Mouse (Mus musculus) forebrain, embryonic 16.5 days (tissue): ENCODE data around the gene Sgip1. TPM values are rescaled to one million over a fixed set of nuclear protein-coding genes. Genes with fewer than 3 reads are reported as not detected.

Source experiments
- ATAC-seq: fragments of 200-750 bp; cut with Nextera tagmentation; 2 replicates; pipeline ENCODE4 v1.8.0; 2017; ENCODE audit warnings: mild to moderate bottlenecking, moderate library complexity
- H3K27ac ChIP-seq: fragments of 300-500 bp; sonication (generic); 2 replicates; pipeline ENCODE4 v1.5.1; 2014; ENCODE audit warnings: low read length, control low read depth
- H3K27me3 ChIP-seq: fragments of 300-500 bp; sonication (generic); replicated peaks from 2 replicates; pipeline ENCODE4 v1.6.1; 2014; ENCODE audit warnings: low read length; ENCODE audit not compliant: control insufficient read depth, insufficient read depth
- H3K36me3 ChIP-seq: fragments of 300-500 bp; sonication (generic); 2 replicates; pipeline ENCODE4 v1.6.1; 2014; ENCODE audit not compliant: control insufficient read depth, insufficient read depth
- H3K4me1 ChIP-seq: fragments of 300-500 bp; sonication (generic); replicated peaks from 2 replicates; pipeline ENCODE4 v1.6.1; 2014; ENCODE audit warnings: low read length; ENCODE audit not compliant: control insufficient read depth, insufficient read depth
- H3K4me2 ChIP-seq: fragments of 300-500 bp; sonication (generic); 2 replicates; pipeline ENCODE4 v1.6.1; 2014; ENCODE audit warnings: mild to moderate bottlenecking, low read length, control low read depth
- H3K4me3 ChIP-seq: fragments of 300-500 bp; sonication (generic); replicated peaks from 2 replicates; pipeline ENCODE4 v1.5.1; 2014; ENCODE audit warnings: mild to moderate bottlenecking, low read length, control low read depth
- H3K9ac ChIP-seq: fragments of 300-500 bp; sonication (generic); replicated peaks from 2 replicates; pipeline ENCODE4 v1.6.1; 2014; ENCODE audit warnings: low read depth, low read length, control low read depth
- H3K9me3 ChIP-seq: fragments of 300-500 bp; sonication (generic); 2 replicates; pipeline ENCODE4 v1.6.1; 2016; ENCODE audit warnings: low read length; ENCODE audit not compliant: control insufficient read depth
- WGBS: fragments of 180-500 bp; shearing (Covaris S2); extraction: QIAGEN DNeasy Blood & Tissue Kit; methylation state at CpG from one replicate; pipeline ENCODE4 v1.1.7; 2014; 5-methylcytosine and 5-hydroxymethylcytosine counted together
- polyA plus RNA-seq: library from polyadenylated mRNA; unstranded; fragments of >200 nt; fragmentation: Nextera tagmentation; extraction: Ambion mirVana; gene quantifications from 2 replicates; pipeline ENCODE4 v1.2.1, GENCODE M21; 2015

The Sgip1 gene
- 50.7 and 69.4 TPM in 2 replicates for polyA plus RNA-seq

DNA sequence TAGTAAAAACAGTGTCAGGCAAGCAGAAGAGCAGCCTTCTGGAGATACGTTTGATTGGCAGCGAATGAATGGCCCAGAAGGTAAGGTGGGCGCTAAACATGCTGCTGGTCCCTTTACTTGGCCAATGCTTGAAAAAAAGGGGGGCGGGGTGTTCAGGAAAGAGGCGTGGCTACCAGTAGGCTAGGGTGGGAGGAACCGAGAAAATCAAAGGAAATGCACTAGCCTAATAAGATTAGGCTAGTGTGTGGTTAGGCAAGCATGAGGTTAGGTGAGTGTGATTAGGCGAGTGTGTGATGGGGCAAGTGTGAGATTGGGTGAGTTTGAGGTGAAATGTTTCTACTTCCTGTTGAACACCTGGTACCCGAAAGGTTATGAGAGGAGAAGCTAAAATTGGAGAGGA, at the start of gene Sgip1:
Gene Sgip1 (plus strand): TSS at position 11 of the 400 bp plus-strand sequence.
- 68% methylated on average over 8 of the region's 8 CpGs for WGBS
- no peaks in the 10 kb centered on the region for H3K36me3 ChIP-seq
- no peak within 1 kb of the TSS for H3K27ac ChIP-seq
- no peaks in the 10 kb centered on the region for H3K27me3 ChIP-seq
- no peak for ATAC-seq
- H3K9ac ChIP-seq, result no peak within 1 kb of the TSS
- no peak within 1 kb of the TSS for H3K4me3 ChIP-seq
- H3K4me2 ChIP-seq, result no peak within 1 kb of the TSS
- H3K4me1 ChIP-seq, result no peaks in the 10 kb centered on the region
- no peaks in the 10 kb centered on the region for H3K9me3 ChIP-seq

DNA sequence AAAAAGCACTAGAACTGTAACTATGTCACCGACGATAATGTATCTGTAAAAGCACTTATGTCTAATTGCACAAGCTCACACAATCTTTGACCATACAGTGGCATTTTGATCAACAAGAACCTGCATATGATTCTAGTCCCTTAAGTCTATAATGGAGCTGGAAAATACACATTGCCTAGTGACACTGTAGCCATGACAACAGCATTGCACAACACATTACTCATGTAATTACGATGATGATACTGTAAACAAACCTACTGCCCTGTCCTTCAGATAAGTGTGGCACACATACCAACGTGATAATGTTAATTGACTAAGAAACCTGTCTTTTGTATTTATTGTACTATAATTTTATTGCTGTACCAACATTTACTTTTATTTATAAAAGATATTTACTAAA, 49.7 kb upstream of the Sgip1 start:
- Histone ChIP-seq H3K27ac (no peak overlapping the region), H3K9ac (no peak overlapping the region), H3K4me1 (no peaks in the 10 kb centered on the region), H3K4me2 (no peak overlapping the region), H3K27me3 (no peaks in the 10 kb centered on the region), H3K9me3 (no peaks in the 10 kb centered on the region), H3K4me3 (no peak overlapping the region), H3K36me3 (no peaks in the 10 kb centered on the region)
- 73% methylated on average over 4 of the region's 4 CpGs for WGBS
- ATAC-seq, result no peak

DNA sequence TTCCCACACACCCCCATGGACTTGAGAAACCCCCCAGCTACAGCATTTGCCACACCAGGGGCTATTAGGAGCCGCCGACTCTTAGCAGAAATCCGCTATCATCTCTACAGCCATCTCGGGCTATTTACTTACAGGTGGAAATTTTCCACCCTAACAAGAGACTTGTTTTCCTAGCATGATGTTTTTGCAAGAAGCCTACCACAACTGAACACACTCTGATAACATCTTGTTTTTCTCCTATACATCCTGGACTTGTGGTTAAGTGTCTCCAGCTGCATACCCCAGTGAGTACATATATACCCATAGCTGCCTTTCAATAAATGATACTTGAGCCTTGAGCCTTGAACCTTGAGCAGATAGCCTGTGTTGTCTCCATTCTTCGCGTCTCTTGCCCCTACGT, 43.1 kb upstream of the Sgip1 start:
- Histone ChIP-seq H3K4me1 (no peaks in the 10 kb centered on the region), H3K27me3 (no peaks in the 10 kb centered on the region), H3K4me2 (no peak overlapping the region), H3K36me3 (no peaks in the 10 kb centered on the region), H3K4me3 (no peak overlapping the region), H3K9ac (no peak overlapping the region), H3K27ac (no peak overlapping the region), H3K9me3 (no peaks in the 10 kb centered on the region)
- 96% methylated on average over 7 of the region's 7 CpGs for WGBS
- ATAC-seq, result no peak

DNA sequence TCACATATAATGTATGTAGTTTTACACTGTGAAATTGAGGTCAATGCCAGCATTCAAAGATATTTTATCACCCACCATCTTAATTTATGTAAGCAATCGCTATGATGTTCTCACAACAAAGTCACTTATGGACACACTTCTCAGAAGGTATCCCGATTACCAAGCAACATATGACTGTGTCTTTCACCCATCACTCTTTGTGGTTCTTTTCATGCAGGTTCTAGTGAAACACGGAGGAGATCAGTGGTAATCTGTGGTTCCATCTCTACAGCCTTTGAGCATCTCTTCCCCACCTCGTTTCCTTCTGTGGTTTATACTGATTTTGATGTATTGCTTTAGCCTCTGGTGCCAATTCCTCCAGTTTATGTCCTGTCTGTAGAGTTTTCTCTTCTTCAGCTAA, 29.4 kb upstream of the Sgip1 start:
- WGBS, result 85% methylated on average over 4 of the region's 4 CpGs
- no peaks in the 10 kb centered on the region for H3K36me3 ChIP-seq
- H3K9me3 ChIP-seq, result no peaks in the 10 kb centered on the region
- H3K4me2 ChIP-seq, result no peak overlapping the region
- no peak overlapping the region for H3K27ac ChIP-seq
- H3K4me1 ChIP-seq, result no peaks in the 10 kb centered on the region
- H3K9ac ChIP-seq, result no peak overlapping the region
- no peak overlapping the region for H3K4me3 ChIP-seq
- no peak for ATAC-seq
- H3K27me3 ChIP-seq, result no peaks in the 10 kb centered on the region

DNA sequence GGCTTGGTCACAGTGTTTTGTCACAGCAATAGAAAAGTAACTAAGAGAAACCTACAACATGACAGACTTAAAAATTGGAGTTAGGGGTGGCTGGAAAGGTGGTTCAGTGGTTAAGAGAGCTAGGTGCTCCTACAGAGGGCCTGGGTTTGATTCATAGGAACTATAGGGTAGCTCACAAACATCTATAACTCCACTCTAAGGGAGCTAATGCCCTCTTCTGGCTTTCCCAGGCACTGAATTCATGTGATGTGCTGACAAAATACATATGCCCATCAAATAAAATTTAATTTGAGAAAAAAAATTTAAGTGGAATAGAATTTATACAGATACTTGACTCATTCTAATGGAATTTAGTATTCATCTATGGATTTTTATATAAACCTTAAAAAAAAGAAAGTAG, 25.6 kb upstream of the Sgip1 start:
- Histone ChIP-seq H3K9me3 (no peaks in the 10 kb centered on the region), H3K9ac (no peak overlapping the region), H3K4me1 (no peaks in the 10 kb centered on the region), H3K27me3 (no peaks in the 10 kb centered on the region), H3K27ac (no peak overlapping the region), H3K4me2 (no peak overlapping the region), H3K4me3 (no peak overlapping the region), H3K36me3 (no peaks in the 10 kb centered on the region)
- ATAC-seq, result no peak

DNA sequence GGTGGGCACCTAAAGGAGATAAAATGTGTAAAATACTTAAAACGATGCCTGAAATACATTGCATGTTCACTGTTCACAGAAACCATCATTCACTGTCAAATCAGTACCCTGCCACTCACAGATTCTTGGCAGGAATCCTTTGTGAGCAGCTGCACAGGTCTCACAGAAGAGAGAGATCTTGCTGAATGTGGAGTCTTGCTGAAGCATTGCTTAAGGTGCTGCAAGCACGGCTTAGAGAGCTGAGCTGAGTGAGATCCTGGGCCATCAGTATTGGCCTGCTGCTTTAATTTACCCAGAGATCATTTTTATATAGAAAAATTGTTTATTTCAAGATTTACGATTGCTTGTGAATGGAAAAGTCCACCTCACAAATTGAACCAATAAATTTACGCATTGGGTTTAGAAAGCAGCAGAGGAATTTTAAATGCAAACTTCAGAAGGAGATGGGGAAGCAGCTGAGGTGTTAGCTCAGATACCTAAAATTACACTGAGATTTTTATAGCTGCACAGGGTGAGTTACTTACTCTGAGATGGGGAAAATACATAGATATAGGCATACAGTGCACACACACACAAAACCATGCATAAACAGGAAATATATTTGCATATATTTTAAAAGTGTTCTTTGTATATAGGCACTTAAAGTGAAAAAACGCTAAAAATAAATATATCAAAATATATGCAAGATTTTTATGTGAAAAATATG, 23.8 kb upstream of the Sgip1 start:
- ATAC-seq, result no peak
- Histone ChIP-seq H3K9ac (no peak overlapping the region), H3K4me3 (no peak overlapping the region), H3K27me3 (no peaks in the 10 kb centered on the region), H3K9me3 (no peaks in the 10 kb centered on the region), H3K27ac (no peak overlapping the region), H3K4me2 (no peak overlapping the region), H3K4me1 (no peaks in the 10 kb centered on the region), H3K36me3 (no peaks in the 10 kb centered on the region)
- WGBS, result 64% methylated on average over 5 of the region's 5 CpGs

DNA sequence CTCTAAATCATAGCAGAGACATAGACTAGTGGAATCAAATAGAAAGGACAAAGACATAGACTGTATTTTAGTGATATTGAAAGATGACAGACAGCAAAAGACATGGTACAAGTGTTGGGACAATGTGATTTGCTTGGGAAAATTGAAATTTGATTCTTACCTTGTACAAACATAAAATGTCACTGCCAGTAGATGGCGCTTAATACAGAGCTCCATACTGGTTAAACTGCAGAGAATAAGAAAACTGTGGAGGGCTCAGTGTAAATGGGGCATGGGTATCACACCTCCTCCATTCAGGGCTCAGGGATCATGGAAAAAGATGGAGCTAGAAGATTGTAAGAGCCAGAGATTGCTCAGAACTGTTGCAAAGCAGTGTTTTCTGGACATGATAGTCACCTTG, 21.6 kb upstream of the Sgip1 start:
- H3K36me3 ChIP-seq, result no peaks in the 10 kb centered on the region
- H3K9ac ChIP-seq, result no peak overlapping the region
- H3K4me2 ChIP-seq, result no peak overlapping the region
- no peaks in the 10 kb centered on the region for H3K27me3 ChIP-seq
- no peaks in the 10 kb centered on the region for H3K4me1 ChIP-seq
- H3K9me3 ChIP-seq, result no peaks in the 10 kb centered on the region
- 6% methylated on average over 1 of the region's 1 CpGs for WGBS
- H3K27ac ChIP-seq, result no peak overlapping the region
- ATAC-seq, result no peak
- no peak overlapping the region for H3K4me3 ChIP-seq

DNA sequence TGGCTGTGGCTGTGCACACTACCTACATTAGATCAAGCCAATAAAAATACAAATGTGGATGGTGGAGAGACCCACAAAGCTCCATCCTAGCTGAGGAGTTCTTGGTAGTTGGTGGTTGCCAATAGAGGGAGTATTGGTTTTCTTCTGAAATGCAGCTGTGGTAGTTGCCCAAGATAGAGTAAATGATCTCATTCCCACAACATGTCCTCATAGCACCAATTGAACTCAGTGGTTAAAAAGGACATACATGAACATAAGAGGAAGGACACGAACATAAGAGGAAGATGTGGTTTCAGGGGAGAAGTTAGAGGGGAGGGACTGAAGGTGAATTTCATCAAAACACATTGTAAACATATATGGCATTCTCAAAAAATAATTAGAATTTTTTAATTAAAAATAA, 21.1 kb upstream of the Sgip1 start:
- Histone ChIP-seq H3K36me3 (no peaks in the 10 kb centered on the region), H3K4me2 (no peak overlapping the region), H3K9ac (no peak overlapping the region), H3K9me3 (no peaks in the 10 kb centered on the region), H3K27me3 (no peaks in the 10 kb centered on the region), H3K4me1 (no peaks in the 10 kb centered on the region), H3K4me3 (no peak overlapping the region), H3K27ac (no peak overlapping the region)
- ATAC-seq, result no peak
- WGBS, result 79% methylated on average over 1 of the region's 1 CpGs

DNA sequence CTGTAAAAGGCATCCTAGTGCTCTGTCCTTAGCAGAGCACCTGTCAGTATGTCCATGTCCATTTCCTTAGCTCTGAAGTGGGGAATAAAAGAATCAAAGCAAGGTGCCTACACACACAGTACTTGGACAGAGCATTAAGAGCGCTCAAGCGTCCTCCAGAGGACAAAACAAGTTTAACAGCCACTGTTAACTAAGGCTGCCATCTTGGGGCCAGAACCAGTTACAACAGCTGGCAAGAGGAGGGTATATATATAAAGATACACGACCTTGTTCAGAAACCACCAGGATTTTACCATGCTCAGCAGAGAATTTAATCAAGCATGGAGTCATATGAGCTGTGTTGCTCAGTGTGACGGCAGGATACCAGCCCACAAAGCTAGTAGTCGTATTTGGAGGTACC, 16.7 kb upstream of the Sgip1 start:
- Histone ChIP-seq H3K4me3 (no peak overlapping the region), H3K4me2 (no peak overlapping the region), H3K9ac (no peak overlapping the region), H3K4me1 (no peaks in the 10 kb centered on the region), H3K27me3 (no peaks in the 10 kb centered on the region), H3K27ac (no peak overlapping the region), H3K36me3 (no peaks in the 10 kb centered on the region), H3K9me3 (no peaks in the 10 kb centered on the region)
- ATAC-seq, result no peak
- 66% methylated on average over 5 of the region's 5 CpGs for WGBS

DNA sequence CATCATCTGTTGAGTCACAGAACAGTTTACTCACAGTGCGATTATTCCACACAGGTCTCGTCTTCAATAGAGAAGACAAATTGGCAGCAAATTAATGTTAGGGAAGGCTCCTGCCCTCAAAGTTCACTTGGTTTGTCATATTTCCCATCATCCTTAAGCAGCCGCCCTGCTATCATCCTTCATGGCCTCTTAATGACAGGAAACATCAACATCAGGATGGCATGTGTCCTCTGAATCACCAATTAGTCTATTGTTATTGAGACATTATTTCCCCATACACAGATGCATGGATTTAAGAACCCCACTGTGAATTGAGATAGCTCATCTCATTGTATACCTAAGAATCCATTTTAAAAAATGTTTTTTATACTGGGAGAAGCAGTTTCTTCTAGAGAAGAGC, 10.1 kb upstream of the Sgip1 start:
- Histone ChIP-seq H3K9me3 (no peaks in the 10 kb centered on the region), H3K27ac (no peak overlapping the region), H3K27me3 (no peaks in the 10 kb centered on the region), H3K36me3 (no peaks in the 10 kb centered on the region), H3K4me3 (no peak overlapping the region), H3K9ac (no peak overlapping the region), H3K4me1 (no peaks in the 10 kb centered on the region), H3K4me2 (no peak overlapping the region)
- WGBS, result 88% methylated on average over 3 of the region's 3 CpGs
- no peak for ATAC-seq
